Mouse (Mus musculus) left cerebral cortex, postnatal 10 days (tissue): ENCODE measurements around the gene Gm49358. TPM values are rescaled to one million over a fixed set of nuclear protein-coding genes. Genes with fewer than 3 reads are reported as not detected.

Experiments
- DNase-seq, 2 experiments: peaks; one replicate each; pipeline ENCODE4 v3.0.0; 2021 to 2022; ENCODE audit warnings: low spot score in 2 of 2, mixed read lengths in 1 of 2; ENCODE audit errors: extremely low spot score in 1 of 2
- intact Hi-C: fragments of 180-260 bp; cut with DNase I; formaldehyde crosslinking; loops from one replicate; pipeline ENCODE4 v1.15.1; 2025
- total RNA-seq, 2 experiments: library from RNA; stranded (reverse); gene quantifications; 2 replicates each; pipeline ENCODE4 v1.2.3; 2021

The Gm49358 gene
- total RNA-seq, 2 experiments from 2014 or later, result 20.2 to 24.7 TPM

GRCm38 (mm10) chr10:86773360-86773759, 9.6 kb downstream of the Gm49358 start:
- DNase-seq, result no peak
- intact Hi-C loops, result loop anchor here (10.0 kb wide), 1 partner anchor 201 kb away; no protein-coding TSS in a partner anchor

- intact Hi-C loops, result loop anchor here (10.0 kb wide), 1 partner anchor 199 kb away; no protein-coding TSS in a partner anchor
- DNase-seq, result no peak
These were observed 12.5 kb downstream of the Gm49358 start for GRCm38 (mm10) chr10:86776281-86776680.

- intact Hi-C loops, result loop anchor here (10.0 kb wide), 1 partner anchor 197 kb away; no protein-coding TSS in a partner anchor
These were observed 14.0 kb downstream of the Gm49358 start for GRCm38 (mm10) chr10:86777614-86778319.

GRCm38 (mm10) chr10:86778398-86779116, 14.8 kb downstream of the Gm49358 start, which contains the start of gene Nt5dc3:
Gene Nt5dc3 (plus strand): TSS chr10:86779005.
- DNase-seq, result peak; percentile 90 to 97
- intact Hi-C loops, result loop anchor here (10.0 kb wide), 1 partner anchor 196 kb away; no protein-coding TSS in a partner anchor

More at GRCm38 (mm10) chr10:86777614-86778319, 14.0 kb downstream of the Gm49358 start:
- no peak for DNase-seq

- DNase-seq, result peak in 1 of 2 experiments; percentile 38
- intact Hi-C loops, result loop anchor here (10.0 kb wide), 1 partner anchor 196 kb away; no protein-coding TSS in a partner anchor
These were observed 15.5 kb downstream of the Gm49358 start for GRCm38 (mm10) chr10:86779117-86779755.

- intact Hi-C loops, result loop anchor here (5.0 to 10.0 kb wide), 2 partner anchors 37 to 195 kb away; no protein-coding TSS in a partner anchor
- no peak for DNase-seq
These were observed 16.2 kb downstream of the Gm49358 start for GRCm38 (mm10) chr10:86779816-86780500.

- no peak for DNase-seq
- intact Hi-C loops, result loop anchor here (5.0 kb wide), 1 partner anchor 36 kb away; no protein-coding TSS in a partner anchor
These were observed 17.9 kb downstream of the Gm49358 start for GRCm38 (mm10) chr10:86781641-86782040.

GRCm38 (mm10) chr10:86782656-86783055, 18.9 kb downstream of the Gm49358 start:
- intact Hi-C loops, result loop anchor here (5.0 kb wide), 1 partner anchor 35 kb away; no protein-coding TSS in a partner anchor

GRCm38 (mm10) chr10:86783561-86783960, 19.8 kb downstream of the Gm49358 start:
- DNase-seq, result no peak
- intact Hi-C loops, result loop anchor here (5.0 kb wide), 1 partner anchor 34 kb away; no protein-coding TSS in a partner anchor

More at GRCm38 (mm10) chr10:86782656-86783055, 18.9 kb downstream of the Gm49358 start:
- no peak for DNase-seq

GRCm38 (mm10) chr10:86784126-86784675, 20.4 kb downstream of the Gm49358 start:
- intact Hi-C loops, result loop anchor here (5.0 kb wide), 1 partner anchor 33 kb away; no protein-coding TSS in a partner anchor
- no peak for DNase-seq

GRCm38 (mm10) chr10:86785396-86785795, 21.6 kb downstream of the Gm49358 start:
- no peak for DNase-seq
- intact Hi-C loops, result no loop called here

- intact Hi-C loops, result no loop called here
- no peak for DNase-seq
These were observed 22.3 kb downstream of the Gm49358 start for GRCm38 (mm10) chr10:86786083-86786482.

GRCm38 (mm10) chr10:86788193-86788592, 24.4 kb downstream of the Gm49358 start:
- DNase-seq, result no peak
- intact Hi-C loops, result no loop called here

- intact Hi-C loops, result no loop called here
- no peak for DNase-seq
These were observed 25.4 kb downstream of the Gm49358 start for GRCm38 (mm10) chr10:86789146-86789672.

GRCm38 (mm10) chr10:86791507-86792184, 27.9 kb downstream of the Gm49358 start:
- intact Hi-C loops, result no loop called here
- DNase-seq, result no peak

GRCm38 (mm10) chr10:86793509-86793951, 29.8 kb downstream of the Gm49358 start:
- intact Hi-C loops, result no loop called here
- DNase-seq, result no peak

- DNase-seq, result no peak
- intact Hi-C loops, result no loop called here
These were observed 30.4 kb downstream of the Gm49358 start for GRCm38 (mm10) chr10:86794196-86794595.
